Mouse (Mus musculus): ENCODE results near the gene Bmp15. TPM values are rescaled to one million over a fixed set of nuclear protein-coding genes. Genes with fewer than 3 reads are reported as not detected.

The Bmp15 gene
- total RNA-seq (2022) = under 1 TPM; 0.11 to 0.33 (median 0.15) TPM

DNA sequence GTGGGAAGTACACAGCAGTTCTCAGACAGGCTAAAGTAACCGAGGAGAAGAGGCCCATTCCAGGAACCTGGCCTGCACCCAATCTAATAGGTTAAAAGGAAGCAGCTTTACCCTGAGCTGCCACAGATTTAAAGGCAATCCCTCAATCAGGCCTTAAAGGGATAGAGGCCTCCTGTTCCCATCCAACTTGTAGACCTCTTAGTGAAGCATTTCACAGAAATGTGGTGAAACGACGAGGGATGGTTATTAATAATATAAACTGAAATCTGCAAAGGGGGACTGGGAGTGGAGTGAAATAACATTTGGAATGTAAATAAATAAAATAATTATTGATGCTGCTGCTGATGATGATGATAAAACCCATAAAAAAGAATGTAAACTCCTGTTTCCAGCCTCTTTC lies at the start of gene Bmp15:
Gene Bmp15 (minus strand): TSS at position 101 of the 400 bp plus-strand sequence.
- DNase-seq (ENCODE audit: low spot score in 2 of 2) = no peak

DNA sequence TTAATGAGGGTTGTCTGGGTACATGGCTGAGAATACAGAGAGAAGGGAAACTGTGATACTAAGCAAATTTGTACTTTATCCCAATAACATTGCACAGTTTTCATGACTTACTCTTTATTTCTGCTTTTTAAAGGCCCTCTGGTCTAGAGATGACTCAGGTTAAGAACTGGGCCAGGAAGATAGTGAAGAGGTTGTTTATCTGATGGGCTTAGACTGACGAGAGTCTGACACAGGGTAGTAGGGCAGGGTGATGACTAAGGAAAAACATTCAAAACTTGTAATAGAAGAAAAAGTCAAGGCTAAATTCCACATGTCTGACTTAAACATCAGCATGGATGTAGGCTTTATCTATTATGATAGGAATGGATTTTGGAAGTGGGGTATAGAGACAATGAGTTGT lies 48.3 kb upstream of the Bmp15 start:
- no peak for DNase-seq (ENCODE audit: low spot score in 2 of 2)

DNA sequence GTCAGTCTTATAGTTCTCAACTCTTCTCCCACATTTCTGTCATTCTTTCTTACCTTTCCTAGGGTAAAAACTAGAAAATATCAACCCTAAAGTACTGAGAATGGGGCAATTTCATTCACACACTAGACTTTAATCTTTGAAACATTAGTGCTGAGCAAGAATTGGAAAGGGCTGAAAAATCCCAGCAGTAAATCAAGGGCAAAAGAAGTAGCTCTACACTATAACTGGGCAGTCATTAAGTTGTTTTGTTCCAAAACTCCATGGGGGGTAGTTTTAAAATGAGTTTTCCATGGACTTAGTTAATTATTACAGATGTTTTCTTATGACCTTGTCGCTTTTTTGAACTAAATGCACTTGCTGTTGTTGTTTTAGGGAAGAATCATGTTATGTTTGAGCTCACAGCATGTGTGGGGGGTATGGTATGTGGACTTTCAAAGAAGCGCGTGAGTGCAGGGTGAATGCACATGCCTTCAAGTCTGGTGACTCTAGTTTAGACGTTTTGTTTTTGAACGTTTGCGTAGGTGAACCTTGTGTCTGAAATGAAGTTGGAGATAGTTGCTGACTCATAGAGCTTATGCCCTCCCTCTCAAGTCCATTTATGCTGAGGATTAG lies 37.1 kb upstream of the Bmp15 start:
- no peak for DNase-seq (ENCODE audit: low spot score in 2 of 2)

DNA sequence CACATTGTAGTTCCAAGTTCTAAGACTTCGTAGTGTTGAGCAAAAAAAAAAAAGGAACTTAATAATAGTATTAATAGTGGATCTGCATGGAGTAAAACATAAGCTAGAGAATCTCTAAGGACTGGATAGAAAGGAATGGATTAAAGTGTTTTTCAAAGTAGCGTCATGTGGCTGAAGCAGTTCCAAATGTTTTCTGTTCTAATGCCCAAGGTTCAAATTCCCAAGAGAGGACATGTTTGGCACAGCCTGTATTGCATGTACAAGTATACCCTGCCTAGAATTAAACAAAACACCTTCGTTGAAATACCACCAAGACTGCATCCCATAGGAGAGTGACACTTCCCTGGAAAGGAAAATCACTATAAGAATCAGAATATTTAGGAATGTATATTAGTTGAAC lies 36.4 kb upstream of the Bmp15 start:
- DNase-seq (ENCODE audit: low spot score in 2 of 2) = no peak

DNA sequence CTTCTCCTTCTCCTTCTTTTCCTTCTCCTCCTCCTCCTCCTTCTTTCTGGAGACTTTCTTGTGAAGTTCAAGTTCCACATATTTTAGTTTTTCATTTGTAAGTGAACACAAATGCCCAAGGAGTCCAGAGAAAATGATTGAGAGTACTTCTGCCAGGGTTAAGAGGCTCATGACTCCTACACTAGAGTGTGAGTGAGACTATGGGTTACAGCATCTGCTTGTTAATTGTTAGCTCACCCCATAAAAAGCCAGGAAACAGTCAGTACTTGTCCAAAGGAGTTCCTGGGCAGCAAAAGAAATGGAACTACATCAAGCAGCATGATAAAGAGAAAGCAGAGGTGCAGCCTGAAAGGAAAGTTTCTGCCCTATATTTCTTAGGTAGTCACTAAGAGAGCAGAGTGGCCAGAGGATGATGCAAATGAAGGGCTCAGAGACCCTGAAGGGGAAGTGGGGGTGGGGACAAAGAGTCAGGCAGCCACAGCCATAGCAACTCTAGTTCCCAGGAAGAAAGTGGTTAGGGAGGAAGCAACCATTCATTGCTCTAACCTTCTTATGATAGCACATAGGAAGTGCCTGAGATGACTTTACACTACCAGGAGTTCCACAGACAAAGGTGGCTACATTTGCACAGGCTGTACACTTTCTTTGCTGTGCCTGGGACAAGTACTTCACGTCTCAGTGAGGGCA lies 24.9 kb upstream of the Bmp15 start:
- no peak for DNase-seq (ENCODE audit: low spot score in 2 of 2)

DNA sequence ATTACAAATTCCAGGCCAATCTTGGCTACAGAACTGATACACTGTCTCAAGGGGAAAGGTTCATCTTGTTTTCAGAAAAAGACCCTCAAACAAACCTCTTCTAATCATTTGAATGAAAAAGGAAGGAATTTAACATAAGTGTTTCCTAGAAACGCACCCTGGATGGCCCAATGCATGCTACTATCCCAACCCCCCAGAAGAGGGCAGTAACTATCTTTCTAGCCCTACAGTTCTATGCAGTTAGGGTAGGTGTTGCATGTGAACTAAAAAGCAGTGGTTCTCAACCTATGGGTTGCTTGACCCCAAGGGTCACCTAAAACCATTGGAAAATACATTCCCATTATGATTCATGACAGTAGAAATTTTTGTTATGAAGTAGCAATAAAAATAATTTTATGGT lies 3.5 kb upstream of the Bmp15 start:
- no peak for DNase-seq (ENCODE audit: low spot score in 2 of 2)

DNA sequence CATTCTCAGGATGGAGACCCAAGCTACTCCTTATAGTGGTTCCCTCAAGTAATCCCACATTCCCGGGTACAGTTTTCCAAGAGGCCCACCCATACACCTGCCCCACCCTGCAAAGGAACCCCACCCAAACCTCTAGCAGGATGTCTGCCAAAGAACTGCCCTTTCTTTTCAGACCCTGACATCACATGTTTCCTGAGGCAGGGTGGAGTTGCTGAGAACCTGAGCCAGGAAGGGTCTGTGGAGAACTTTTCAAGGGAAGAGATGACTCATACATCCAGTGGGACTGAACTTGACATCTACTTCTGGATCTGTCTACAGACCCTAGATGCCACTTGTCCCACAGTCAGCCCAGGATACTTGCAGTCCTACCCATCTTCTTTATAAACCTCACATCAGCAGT lies 2.8 kb downstream of the Bmp15 start:
- DNase-seq (ENCODE audit: low spot score in 2 of 2) = no peak

Other genes starting within 250 kb of the Bmp15 start
- 1 to 10 TPM in 2 of 4 experiments, under 1 TPM in 2; 0.27 to 1.5 (median 1.0) TPM for gene AU022751, start 237.3 kb downstream of the Bmp15 start, total RNA-seq (2022)
- gene Nudt10, start 147.7 kb downstream of the Bmp15 start, total RNA-seq (2022) = 10 to 100 TPM; 23.7 to 28.0 (median 26.2) TPM
- 1 to 10 TPM; 3.2 to 5.6 (median 5.0) TPM for gene Shroom4, start 79.1 kb upstream of the Bmp15 start, total RNA-seq (2022)

All from left cerebral cortex, adult 8-10 months (tissue).